Mouse (Mus musculus) limb, embryonic 14.5 days (tissue): ENCODE measurements around the gene Lasp1. TPM values are rescaled to one million over a fixed set of nuclear protein-coding genes. Genes with fewer than 3 reads are reported as not detected.

Source experiments
- ATAC-seq: fragments of 200-750 bp; cut with Nextera tagmentation; 2 replicates; pipeline ENCODE4 v1.8.0; 2017; ENCODE audit warnings: low read depth, moderate number of reproducible peaks, moderate TSS enrichment; ENCODE audit not compliant: low FRiP score
- DNase-seq: peaks from one replicate; pipeline ENCODE4 v3.0.0-alpha.2; 2015; ENCODE audit warnings: low spot score
- H3K27ac ChIP-seq: fragments of 300-500 bp; sonication (generic); replicated peaks from 2 replicates; pipeline ENCODE4 v1.5.1; 2014; ENCODE audit warnings: low read depth, mild to moderate bottlenecking, low read length, moderate library complexity, mixed read lengths
- H3K27me3 ChIP-seq: fragments of 300-500 bp; sonication (generic); 2 replicates; pipeline ENCODE4 v1.6.1; 2014; ENCODE audit warnings: low read length, mixed read lengths; ENCODE audit not compliant: control insufficient read depth, insufficient read depth
- H3K36me3 ChIP-seq: fragments of 300-500 bp; sonication (generic); 2 replicates; pipeline ENCODE4 v1.6.1; 2014; ENCODE audit warnings: mild to moderate bottlenecking, low read length, moderate library complexity, mixed read lengths; ENCODE audit not compliant: control insufficient read depth, insufficient read depth
- H3K4me1 ChIP-seq: fragments of 300-500 bp; sonication (generic); 2 replicates; pipeline ENCODE4 v1.6.1; 2014; ENCODE audit warnings: antibody characterized with exemption, low read length, mixed read lengths; ENCODE audit not compliant: control insufficient read depth, insufficient read depth
- H3K4me2 ChIP-seq: fragments of 300-500 bp; sonication (generic); replicated peaks from 2 replicates; pipeline ENCODE4 v1.6.1; 2014; ENCODE audit warnings: low read depth, mild to moderate bottlenecking, low read length, moderate library complexity; ENCODE audit not compliant: severe bottlenecking
- H3K4me3 ChIP-seq: fragments of 300-500 bp; sonication (generic); replicated peaks from 2 replicates; pipeline ENCODE4 v1.5.1; 2014; ENCODE audit warnings: low read length
- H3K9ac ChIP-seq: fragments of 300-500 bp; sonication (generic); 2 replicates; pipeline ENCODE4 v1.6.1; 2014; ENCODE audit warnings: mild to moderate bottlenecking, low read depth, low read length, moderate library complexity; ENCODE audit not compliant: severe bottlenecking
- H3K9me3 ChIP-seq: fragments of 300-500 bp; sonication (generic); 2 replicates; pipeline ENCODE4 v1.6.1; 2016; ENCODE audit warnings: low read length; ENCODE audit not compliant: control insufficient read depth
- POLR2A ChIP-seq: fragments of 200-500 bp; IDR thresholded peaks from 2 replicates; pipeline ENCODE4 v1.8.0; 2012; ENCODE audit warnings: inconsistent platforms, mild to moderate bottlenecking, moderate library complexity, borderline replicate concordance; ENCODE audit not compliant: insufficient read depth, insufficient read length; ENCODE audit errors: extremely low read depth
- WGBS: fragments of 180-500 bp; shearing (Covaris S2); extraction: QIAGEN DNeasy Blood & Tissue Kit; methylation state at CpG from one replicate; pipeline ENCODE4 v1.1.7; 2014; 5-methylcytosine and 5-hydroxymethylcytosine counted together
- polyA plus RNA-seq, 2 experiments: library from polyadenylated mRNA; depleted of rRNA in 1 of 2; stranded (reverse) in 1 of 2; unstranded in 1 of 2; fragments of >200 nt; fragmentation: Nextera tagmentation in 1 of 2; extraction: Ambion mirVana in 1 of 2; gene quantifications; 2 replicates each; pipeline versions ENCODE4 v1.2.1 to v1.2.3; 2012 to 2014

Gene Lasp1
- polyA plus RNA-seq, 2 experiments: 95.7 to 105 TPM

DNA sequence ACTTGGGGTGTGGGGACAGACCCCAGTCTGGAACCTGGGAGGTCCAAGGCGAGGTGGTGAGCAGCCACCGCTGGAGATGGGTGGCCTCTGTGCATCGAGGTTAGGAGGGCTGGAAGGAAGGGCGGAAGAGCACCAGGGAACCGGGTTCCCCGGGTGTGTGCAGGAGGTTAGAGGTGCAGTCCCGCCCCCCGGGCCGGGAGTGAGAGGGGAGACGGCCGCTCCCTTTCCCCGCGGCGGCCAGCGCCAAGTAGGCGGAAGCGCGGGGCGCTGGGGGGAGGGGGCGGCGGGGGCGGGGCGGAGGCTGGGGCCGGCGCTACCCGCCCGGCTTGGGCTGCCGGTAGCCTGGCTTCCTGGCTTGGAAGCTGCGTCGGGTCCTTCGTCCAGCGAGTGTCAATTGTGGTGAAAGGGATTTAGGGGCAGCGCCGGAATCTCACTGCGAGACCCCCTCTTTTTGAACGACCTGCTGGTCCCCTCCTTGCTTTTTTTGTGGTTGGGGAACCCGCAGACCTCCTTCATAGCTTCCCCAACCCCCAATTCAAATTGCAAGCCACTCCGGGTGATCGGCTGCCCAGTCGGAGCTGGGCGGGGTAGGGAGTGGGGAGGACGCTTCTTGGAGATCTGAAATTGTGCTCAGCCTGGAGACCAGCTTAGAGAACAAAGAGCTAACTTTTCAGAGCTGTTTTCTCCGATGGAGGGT lies 1.3 kb downstream of the Lasp1 start:
- Histone ChIP-seq H3K4me3 (peak overlapping the region; percentile 73), H3K27me3 (no peaks in the 10 kb centered on the region), H3K9ac (peak overlapping the region; percentile 79), H3K9me3 (no peaks in the 10 kb centered on the region), H3K4me1 (peaks cover 34% of the 10 kb centered on the region), H3K36me3 (peaks cover 4% of the 10 kb centered on the region; the same call in 1 of the 2 replicates), H3K27ac (peak overlapping the region; percentile 91), H3K4me2 (peak overlapping the region; percentile 63)
- ATAC-seq (peak; percentile 76), DNase-seq (peak; percentile 63)
- TF ChIP-seq POLR2A: no peak
- WGBS: under 1% methylated on average over 25 of the region's 43 CpGs

DNA sequence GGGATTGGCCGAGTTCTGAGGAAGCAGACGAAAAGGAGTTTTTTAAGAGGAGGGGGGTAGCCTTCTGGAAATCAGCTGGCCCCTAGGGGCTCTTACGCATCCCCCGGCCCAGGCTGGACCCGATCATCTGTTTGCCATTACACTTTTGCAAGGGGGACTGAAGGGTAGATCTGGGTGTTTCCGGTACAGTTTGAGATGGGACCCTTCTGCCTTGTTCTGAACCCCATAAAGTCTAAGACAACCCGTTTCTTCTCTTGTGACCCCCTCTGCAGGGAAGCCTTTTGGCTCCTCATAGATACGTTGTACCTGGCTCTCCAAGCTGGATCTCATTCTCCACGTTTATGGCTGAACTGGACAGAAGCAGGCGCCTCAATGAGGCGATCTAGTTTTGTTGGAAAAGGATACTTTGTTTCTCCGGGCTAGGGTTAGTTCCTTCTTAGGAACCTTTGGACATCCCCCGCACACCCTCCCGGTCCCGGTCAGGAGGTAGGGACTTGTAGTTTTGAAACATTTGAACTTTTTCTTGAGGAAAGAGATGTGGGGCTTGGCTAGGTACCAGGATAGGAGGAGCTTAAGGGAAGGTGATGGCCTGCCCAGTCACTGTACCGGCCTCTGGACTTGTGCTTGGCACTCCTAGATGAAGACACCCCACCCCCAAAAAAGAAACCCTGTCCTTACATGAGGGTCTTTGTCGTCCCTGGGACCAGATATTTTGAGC lies 2.0 kb downstream of the Lasp1 start:
- DNase-seq (no peak), ATAC-seq (no peak)
- Histone ChIP-seq H3K4me3 (peak overlapping the region; percentile 73), H3K4me2 (peak overlapping the region; percentile 63), H3K9ac (peak overlapping the region; percentile 79), H3K27ac (peak overlapping the region; percentile 91), H3K27me3 (no peaks in the 10 kb centered on the region), H3K4me1 (peaks cover 41% of the 10 kb centered on the region), H3K9me3 (no peaks in the 10 kb centered on the region), H3K36me3 (peaks cover 4% of the 10 kb centered on the region; the same call in 1 of the 2 replicates)
- 4% methylated on average over 17 of the region's 17 CpGs for WGBS
- no peak for TF ChIP-seq POLR2A

DNA sequence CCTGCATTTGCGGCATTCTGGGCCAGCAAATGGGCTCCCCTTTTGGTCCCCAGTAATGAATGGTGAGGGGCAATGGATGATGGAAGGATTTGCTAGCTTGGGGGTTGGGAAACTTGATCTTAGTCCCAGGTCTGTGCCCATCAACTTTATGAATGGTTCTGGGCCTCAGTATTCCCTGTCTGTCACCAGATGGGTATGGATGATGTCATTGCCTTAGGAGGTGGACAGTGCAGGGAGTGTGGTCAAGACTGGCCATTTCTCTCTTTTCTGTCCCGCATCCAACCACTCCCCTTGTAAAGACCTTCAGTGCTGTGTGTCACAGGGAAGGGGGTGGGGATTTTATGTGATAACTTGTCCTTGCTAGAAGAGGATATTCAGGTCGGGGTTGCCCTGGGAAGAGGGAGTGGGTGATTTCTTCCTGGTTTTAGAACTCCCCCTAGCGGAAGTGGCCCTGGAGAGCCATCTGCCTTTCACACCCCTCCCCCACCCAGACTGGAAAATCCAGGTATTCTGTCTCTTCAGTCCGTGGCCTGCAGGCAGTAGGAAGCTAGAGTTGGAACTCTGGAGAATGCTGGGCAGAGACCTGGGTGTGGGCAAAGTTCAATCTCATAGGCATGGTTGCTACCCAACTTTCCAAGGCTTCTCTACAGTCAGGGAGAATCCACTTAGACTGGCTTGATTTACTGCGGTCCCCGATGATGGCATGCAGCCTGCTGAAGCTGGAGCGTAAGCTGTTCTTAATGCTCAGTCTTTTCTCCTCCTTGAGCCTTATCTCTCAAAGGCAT lies 2.8 kb downstream of the Lasp1 start:
- H3K4me1 ChIP-seq: peaks cover 49% of the 10 kb centered on the region
- H3K4me2 ChIP-seq: peak overlapping the region; percentile 63
- peak overlapping the region; percentile 73 for H3K4me3 ChIP-seq
- peaks cover 5% of the 10 kb centered on the region for H3K36me3 ChIP-seq
- WGBS: 24% methylated on average over 8 of the region's 8 CpGs
- no peaks in the 10 kb centered on the region for H3K27me3 ChIP-seq
- 0 out of 2 replicates have a peak overlapping the region, but pooled peaks have one; percentile 91 for H3K27ac ChIP-seq
- DNase-seq (peak; percentile 53), ATAC-seq (no peak)
- no peak for TF ChIP-seq POLR2A
- H3K9ac ChIP-seq: peak overlapping the region; percentile 79
- H3K9me3 ChIP-seq: no peaks in the 10 kb centered on the region

DNA sequence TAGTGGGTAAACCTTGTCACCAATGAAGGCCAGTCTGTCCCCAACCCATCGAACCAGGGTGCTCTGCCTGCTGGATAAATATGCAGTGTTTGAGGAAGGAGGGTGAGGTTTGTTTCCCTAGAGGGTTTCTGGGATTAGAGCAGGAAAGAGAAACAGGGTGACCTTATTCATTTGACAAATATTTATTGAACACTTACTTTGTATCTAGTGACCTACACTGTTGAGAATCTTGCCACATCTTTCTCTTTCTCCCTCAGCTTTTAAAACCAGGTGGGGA lies 3.3 kb downstream of the Lasp1 start:
- no peak for TF ChIP-seq POLR2A

DNA sequence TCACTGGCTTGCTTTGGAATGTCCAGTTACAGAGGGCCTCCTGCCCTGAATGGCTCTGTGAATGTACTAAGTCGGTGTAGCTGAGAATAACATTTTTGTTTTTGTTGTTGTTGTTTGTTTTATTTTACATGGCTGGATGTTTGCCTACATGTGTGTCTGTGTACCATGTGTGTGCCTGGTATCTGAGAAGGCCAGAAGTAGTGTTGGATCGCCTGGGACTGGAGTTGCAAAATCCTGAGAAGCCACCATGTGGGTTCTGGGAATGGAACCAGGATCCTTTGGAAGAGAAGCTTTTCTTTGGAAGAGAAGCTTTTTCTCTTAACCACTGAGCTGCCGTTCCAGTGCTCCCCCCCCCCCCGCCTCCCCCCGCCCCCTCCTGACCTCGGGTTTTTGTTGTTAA lies 3.7 kb downstream of the Lasp1 start:
- Histone ChIP-seq H3K4me1 (peaks cover 57% of the 10 kb centered on the region), H3K9me3 (no peaks in the 10 kb centered on the region), H3K36me3 (peaks cover 14% of the 10 kb centered on the region), H3K27me3 (no peaks in the 10 kb centered on the region), H3K9ac (no peak overlapping the region), H3K27ac (no peak overlapping the region), H3K4me2 (peak overlapping the region; percentile 63; the same call in 1 of the 2 replicates), H3K4me3 (no peak overlapping the region)
- ATAC-seq (no peak), DNase-seq (no peak)
- no peak for TF ChIP-seq POLR2A
- WGBS: 46% methylated on average over 6 of the region's 6 CpGs

More for the DNA sequence above, 3.3 kb downstream of the Lasp1 start:
- Histone ChIP-seq H3K9ac (no peak overlapping the region), H3K9me3 (no peaks in the 10 kb centered on the region), H3K27me3 (no peaks in the 10 kb centered on the region), H3K4me1 (peaks cover 54% of the 10 kb centered on the region), H3K4me2 (peak overlapping the region; percentile 63), H3K36me3 (peaks cover 10% of the 10 kb centered on the region), H3K4me3 (peak overlapping the region; percentile 73; the same call in 1 of the 2 replicates), H3K27ac (no peak overlapping the region)
- DNase-seq: no peak
- 45% methylated on average over 1 of the region's 1 CpGs for WGBS
- ATAC-seq: no peak
